Mouse (Mus musculus): ENCODE measurements around the gene Rbm26. TPM values are rescaled to one million over a fixed set of nuclear protein-coding genes. Genes with fewer than 3 reads are reported as not detected.

Rbm26 gene
- polyA plus RNA-seq, 1 experiment from 2014 or later, result 14.8 TPM

- 85% methylated on average over 2 of the region's 2 CpGs for WGBS
- H3K4me2 ChIP-seq (replicated peaks; ENCODE audit: low read depth), result no peak overlapping the region
- H3K27ac ChIP-seq (ENCODE audit: low read depth, low read length), result no peak overlapping the region
- H3K36me3 ChIP-seq (ENCODE audit: control insufficient read depth, insufficient read depth), result peaks cover 22% of the 10 kb centered on the region
- no peak overlapping the region for H3K9ac ChIP-seq (ENCODE audit: low read depth, low read length)
- no peak for TF ChIP-seq CTCF (IDR thresholded peaks at IDR 0.05; ENCODE audit: low read depth)
- ATAC-seq, result no peak
- H3K9me3 ChIP-seq (ENCODE audit: control insufficient read depth), result no peaks in the 10 kb centered on the region
- H3K4me3 ChIP-seq (ENCODE audit: low read depth, low read length), result no peak overlapping the region
- no peaks in the 10 kb centered on the region for H3K4me1 ChIP-seq (replicated peaks; ENCODE audit: control insufficient read depth, insufficient read depth, low read length)
- H3K27me3 ChIP-seq (replicated peaks; ENCODE audit: control insufficient read depth, insufficient read depth, low read length), result no peaks in the 10 kb centered on the region
These were observed 61.7 kb downstream of the Rbm26 start for GRCm38 (mm10) chr14:105115402-105115801.

GRCm38 (mm10) chr14:105106252-105106651, 70.9 kb downstream of the Rbm26 start:
- Histone ChIP-seq H3K4me3 (ENCODE audit: low read depth, low read length) (no peak overlapping the region), H3K27ac (ENCODE audit: low read depth, low read length) (no peak overlapping the region), H3K9ac (ENCODE audit: low read depth, low read length) (no peak overlapping the region), H3K4me2 (replicated peaks; ENCODE audit: low read depth) (no peak overlapping the region), H3K36me3 (ENCODE audit: control insufficient read depth, insufficient read depth) (peaks cover 8% of the 10 kb centered on the region), H3K9me3 (ENCODE audit: control insufficient read depth) (no peaks in the 10 kb centered on the region), H3K4me1 (replicated peaks; ENCODE audit: control insufficient read depth, insufficient read depth, low read length) (no peaks in the 10 kb centered on the region), H3K27me3 (replicated peaks; ENCODE audit: control insufficient read depth, insufficient read depth, low read length) (no peaks in the 10 kb centered on the region)
- no peak for ATAC-seq
- 88% methylated on average over 2 of the region's 2 CpGs for WGBS
- TF ChIP-seq CTCF (IDR thresholded peaks at IDR 0.05; ENCODE audit: low read depth), result no peak

- no peaks in the 10 kb centered on the region for H3K36me3 ChIP-seq (ENCODE audit: control insufficient read depth, insufficient read depth)
- H3K9me3 ChIP-seq (ENCODE audit: control insufficient read depth), result no peaks in the 10 kb centered on the region
- H3K27ac ChIP-seq (ENCODE audit: low read depth, low read length), result no peak overlapping the region
- peak; percentile 45; the same call in 1 of the 2 replicates for ATAC-seq
- no peak overlapping the region for H3K4me3 ChIP-seq (ENCODE audit: low read depth, low read length)
- no peak for TF ChIP-seq CTCF (IDR thresholded peaks at IDR 0.05; ENCODE audit: low read depth)
- H3K9ac ChIP-seq (ENCODE audit: low read depth, low read length), result no peak overlapping the region
- no peak overlapping the region for H3K4me2 ChIP-seq (replicated peaks; ENCODE audit: low read depth)
- H3K4me1 ChIP-seq (replicated peaks; ENCODE audit: control insufficient read depth, insufficient read depth, low read length), result no peaks in the 10 kb centered on the region
- no peaks in the 10 kb centered on the region for H3K27me3 ChIP-seq (replicated peaks; ENCODE audit: control insufficient read depth, insufficient read depth, low read length)
- WGBS, result 75% methylated on average over 7 of the region's 7 CpGs
These were observed 78.3 kb downstream of the Rbm26 start for GRCm38 (mm10) chr14:105098861-105099260.

- H3K4me2 ChIP-seq (replicated peaks; ENCODE audit: low read depth), result no peak overlapping the region
- ATAC-seq, result no peak
- no peak overlapping the region for H3K9ac ChIP-seq (ENCODE audit: low read depth, low read length)
- WGBS, result 55% methylated on average over 3 of the region's 3 CpGs
- no peak overlapping the region for H3K4me3 ChIP-seq (ENCODE audit: low read depth, low read length)
- TF ChIP-seq CTCF (IDR thresholded peaks at IDR 0.05; ENCODE audit: low read depth), result peak; percentile 40
- no peaks in the 10 kb centered on the region for H3K36me3 ChIP-seq (ENCODE audit: control insufficient read depth, insufficient read depth)
- no peaks in the 10 kb centered on the region for H3K9me3 ChIP-seq (ENCODE audit: control insufficient read depth)
- H3K4me1 ChIP-seq (replicated peaks; ENCODE audit: control insufficient read depth, insufficient read depth, low read length), result no peaks in the 10 kb centered on the region
- H3K27ac ChIP-seq (ENCODE audit: low read depth, low read length), result no peak overlapping the region
- H3K27me3 ChIP-seq (replicated peaks; ENCODE audit: control insufficient read depth, insufficient read depth, low read length), result no peaks in the 10 kb centered on the region
These were observed 80.9 kb downstream of the Rbm26 start for GRCm38 (mm10) chr14:105096221-105096620.

- no peak overlapping the region for H3K27ac ChIP-seq (ENCODE audit: low read depth, low read length)
- no peak overlapping the region for H3K4me3 ChIP-seq (ENCODE audit: low read depth, low read length)
- H3K4me2 ChIP-seq (replicated peaks; ENCODE audit: low read depth), result no peak overlapping the region
- H3K9ac ChIP-seq (ENCODE audit: low read depth, low read length), result no peak overlapping the region
- H3K9me3 ChIP-seq (ENCODE audit: control insufficient read depth), result no peaks in the 10 kb centered on the region
- no peak for ATAC-seq
- TF ChIP-seq CTCF (IDR thresholded peaks at IDR 0.05; ENCODE audit: low read depth), result no peak
- no peaks in the 10 kb centered on the region for H3K36me3 ChIP-seq (ENCODE audit: control insufficient read depth, insufficient read depth)
- 77% methylated on average over 4 of the region's 4 CpGs for WGBS
- no peaks in the 10 kb centered on the region for H3K27me3 ChIP-seq (replicated peaks; ENCODE audit: control insufficient read depth, insufficient read depth, low read length)
- H3K4me1 ChIP-seq (replicated peaks; ENCODE audit: control insufficient read depth, insufficient read depth, low read length), result no peaks in the 10 kb centered on the region
These were observed 90.1 kb downstream of the Rbm26 start for GRCm38 (mm10) chr14:105087001-105087400.

GRCm38 (mm10) chr14:105085332-105085993, 91.7 kb downstream of the Rbm26 start:
- H3K4me3 ChIP-seq (ENCODE audit: low read depth, low read length), result no peak overlapping the region
- H3K9me3 ChIP-seq (ENCODE audit: control insufficient read depth), result no peaks in the 10 kb centered on the region
- no peak for ATAC-seq
- no peak overlapping the region for H3K27ac ChIP-seq (ENCODE audit: low read depth, low read length)
- no peak for TF ChIP-seq CTCF (IDR thresholded peaks at IDR 0.05; ENCODE audit: low read depth)
- no peaks in the 10 kb centered on the region for H3K27me3 ChIP-seq (replicated peaks; ENCODE audit: control insufficient read depth, insufficient read depth, low read length)
- H3K9ac ChIP-seq (ENCODE audit: low read depth, low read length), result no peak overlapping the region
- H3K4me2 ChIP-seq (replicated peaks; ENCODE audit: low read depth), result no peak overlapping the region
- no peaks in the 10 kb centered on the region for H3K4me1 ChIP-seq (replicated peaks; ENCODE audit: control insufficient read depth, insufficient read depth, low read length)
- H3K36me3 ChIP-seq (ENCODE audit: control insufficient read depth, insufficient read depth), result no peaks in the 10 kb centered on the region
- 46% methylated on average over 7 of the region's 7 CpGs for WGBS
